Mouse (Mus musculus) myocyte (in vitro differentiated cells): ENCODE measurements around the gene Ube2j1.

Experiments used
- CEBPB ChIP-seq: IDR thresholded peaks from 2 replicates; pipeline ENCODE4 v1.6.1; 2011; ENCODE audit warnings: mild to moderate bottlenecking, moderate library complexity; ENCODE audit not compliant: poor library complexity, insufficient read depth, severe bottlenecking
- E2F4 ChIP-seq: IDR thresholded peaks from one replicate; pipeline ENCODE4 v1.6.1; 2011; ENCODE audit warnings: mild to moderate bottlenecking, control low read depth, moderate library complexity; ENCODE audit not compliant: insufficient read depth
- MYOG ChIP-seq, 3 experiments: IDR thresholded peaks; one replicate each; pipeline ENCODE4 v1.6.1; 2011; ENCODE audit warnings: control low read depth in 2 of 3, low read depth in 2 of 3, mild to moderate bottlenecking in 2 of 3; ENCODE audit not compliant: insufficient read length in 2 of 3, control insufficient read depth in 1 of 3, insufficient read depth in 1 of 3
- POLR2A ChIP-seq: IDR thresholded peaks from one replicate; pipeline ENCODE4 v1.6.1; 2011; ENCODE audit warnings: low read depth, mild to moderate bottlenecking, control low read depth, moderate library complexity; ENCODE audit not compliant: insufficient read length
- POLR2AphosphoS2 ChIP-seq: IDR thresholded peaks from one replicate; pipeline ENCODE4 v1.6.1; 2011; ENCODE audit warnings: low read depth, control low read depth; ENCODE audit not compliant: insufficient read length
- TCF12 ChIP-seq: IDR thresholded peaks from one replicate; pipeline ENCODE4 v1.6.1; 2011; ENCODE audit warnings: mild to moderate bottlenecking, control low read depth; ENCODE audit not compliant: poor library complexity, insufficient read depth, severe bottlenecking

DNA sequence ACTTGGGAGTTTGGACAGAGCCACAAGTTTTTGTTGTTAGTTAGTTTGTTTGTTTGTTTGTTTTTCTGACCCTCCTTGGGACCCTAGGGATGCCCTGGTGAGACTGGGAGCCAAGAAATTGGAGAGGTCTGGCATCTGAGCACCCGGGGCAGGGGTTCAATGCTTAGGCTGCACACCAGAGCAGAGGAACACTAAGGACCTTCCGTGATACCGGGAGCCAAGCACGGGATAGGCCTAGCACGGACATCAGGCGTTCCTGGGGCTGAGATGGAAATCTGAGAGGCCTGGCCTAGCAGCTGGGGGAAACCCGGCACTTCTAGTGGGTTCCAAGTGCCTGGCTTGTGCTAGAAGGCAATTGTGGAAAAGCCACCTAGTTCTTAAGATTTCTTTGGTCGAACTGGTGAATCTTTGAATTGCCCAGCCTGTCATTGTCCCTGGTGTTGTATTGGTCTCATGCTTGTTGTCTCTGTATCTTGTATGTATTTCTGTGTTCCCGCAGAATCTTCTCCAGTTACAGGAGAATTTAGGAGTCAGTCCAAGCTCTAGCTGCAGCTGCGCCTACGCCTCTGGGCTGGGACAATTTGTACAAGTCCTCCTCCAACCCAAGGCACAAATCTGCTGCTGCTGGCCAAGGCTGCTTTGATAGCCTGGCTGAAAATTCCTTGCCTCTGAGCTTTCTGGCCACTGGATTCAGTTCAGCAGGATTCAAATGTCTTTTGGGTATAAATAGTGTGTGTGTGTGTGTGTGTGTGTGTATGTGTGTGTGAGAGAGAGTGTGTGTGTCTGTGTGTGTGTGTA lies 26.9 kb downstream of the Ube2j1 start:
- TF ChIP-seq POLR2AphosphoS2 (no peak), TCF12 (no peak), POLR2A (no peak), CEBPB (no peak), E2F4 (no peak), MYOG (IDR thresholded peaks at IDR 0.05; ENCODE audit: control insufficient read depth in 1 of 3, insufficient read depth in 1 of 3, insufficient read length in 2 of 3, low read depth in 2 of 3) (peak in 1 of 3 experiments; percentile 56)
